Mouse (Mus musculus): Measurements from ENCODE around the gene Prtn3. TPM values are rescaled to one million over a fixed set of nuclear protein-coding genes. Genes with fewer than 3 reads are reported as not detected.

The Prtn3 gene
- polyA plus RNA-seq, 1 experiment, result not detected

GRCm38 (mm10) chr10:79916808-79917531 is 42.7 kb downstream of the Prtn3 start, which contains the start of gene Kiss1r:
TSS of gene Kiss1r (plus strand) at chr10:79916971.
- peak within 1 kb of the TSS; percentile 83 for H3K27ac ChIP-seq (ENCODE audit: insufficient read depth, low read depth, low read length)
- TF ChIP-seq POLR2A (IDR thresholded peaks at IDR 0.05; ENCODE audit: insufficient read depth, low read depth, low read length) (peak; percentile 94), CTCF (IDR thresholded peaks at IDR 0.05; ENCODE audit: insufficient read depth, low read depth, low read length) (no peak)
- 2% methylated on average over 42 of the region's 42 CpGs for WGBS

DNA sequence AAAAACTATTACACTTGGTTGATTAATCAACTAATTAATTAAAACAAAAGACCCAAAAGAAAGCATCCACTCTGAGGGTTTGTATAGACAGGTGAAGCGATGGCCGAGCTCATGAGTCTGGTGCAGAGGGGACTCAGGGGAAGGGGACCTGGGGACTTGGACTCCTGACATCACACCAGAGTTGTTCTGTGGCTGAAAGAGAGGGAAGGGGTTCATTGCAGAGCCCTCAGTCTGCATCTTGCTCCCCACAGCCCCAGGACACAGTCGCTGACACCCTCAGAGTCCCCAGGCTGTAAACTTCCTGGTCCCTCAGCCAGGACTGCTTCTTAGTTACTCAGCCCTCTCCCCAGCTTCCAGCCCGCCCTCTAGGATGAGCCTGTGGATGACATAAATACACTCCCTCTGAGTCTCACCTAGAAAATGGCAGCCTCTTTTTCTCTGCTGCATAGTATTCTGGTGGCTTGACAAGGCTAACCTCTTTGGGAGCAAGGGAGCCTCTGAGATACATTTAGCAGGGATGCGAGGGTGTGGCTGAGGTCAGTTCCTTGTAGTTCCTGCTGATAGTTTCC is 43.3 kb downstream of the Prtn3 start:
- 61% methylated on average over 5 of the region's 5 CpGs for WGBS
- Histone ChIP-seq H3K4me3 (ENCODE audit: insufficient read depth, low read depth, low read length) (no peak overlapping the region), H3K27ac (ENCODE audit: insufficient read depth, low read depth, low read length) (no peak overlapping the region), H3K4me1 (ENCODE audit: control insufficient read depth, insufficient read depth, low read length) (peaks cover 54% of the 10 kb centered on the region)
- TF ChIP-seq CTCF (IDR thresholded peaks at IDR 0.05; ENCODE audit: insufficient read depth, low read depth, low read length) (no peak), POLR2A (IDR thresholded peaks at IDR 0.05; ENCODE audit: insufficient read depth, low read depth, low read length) (no peak)

More at GRCm38 (mm10) chr10:79916808-79917531, 42.7 kb downstream of the Prtn3 start, which contains the start of gene Kiss1r:
- Histone ChIP-seq H3K4me3 (ENCODE audit: insufficient read depth, low read depth, low read length) (peak within 1 kb of the TSS; percentile 86), H3K4me1 (ENCODE audit: control insufficient read depth, insufficient read depth, low read length) (peaks cover 60% of the 10 kb centered on the region)

- Histone ChIP-seq H3K4me3 (ENCODE audit: insufficient read depth, low read depth, low read length) (peak overlapping the region; percentile 1), H3K4me1 (ENCODE audit: control insufficient read depth, insufficient read depth, low read length) (peaks cover 53% of the 10 kb centered on the region), H3K27ac (ENCODE audit: insufficient read depth, low read depth, low read length) (no peak overlapping the region)
- WGBS, result 23% methylated on average over 35 of the region's 35 CpGs
- TF ChIP-seq POLR2A (IDR thresholded peaks at IDR 0.05; ENCODE audit: insufficient read depth, low read depth, low read length) (no peak), CTCF (IDR thresholded peaks at IDR 0.05; ENCODE audit: insufficient read depth, low read depth, low read length) (no peak)
Observed at GRCm38 (mm10) chr10:79918231-79919078, 44.2 kb downstream of the Prtn3 start.

DNA sequence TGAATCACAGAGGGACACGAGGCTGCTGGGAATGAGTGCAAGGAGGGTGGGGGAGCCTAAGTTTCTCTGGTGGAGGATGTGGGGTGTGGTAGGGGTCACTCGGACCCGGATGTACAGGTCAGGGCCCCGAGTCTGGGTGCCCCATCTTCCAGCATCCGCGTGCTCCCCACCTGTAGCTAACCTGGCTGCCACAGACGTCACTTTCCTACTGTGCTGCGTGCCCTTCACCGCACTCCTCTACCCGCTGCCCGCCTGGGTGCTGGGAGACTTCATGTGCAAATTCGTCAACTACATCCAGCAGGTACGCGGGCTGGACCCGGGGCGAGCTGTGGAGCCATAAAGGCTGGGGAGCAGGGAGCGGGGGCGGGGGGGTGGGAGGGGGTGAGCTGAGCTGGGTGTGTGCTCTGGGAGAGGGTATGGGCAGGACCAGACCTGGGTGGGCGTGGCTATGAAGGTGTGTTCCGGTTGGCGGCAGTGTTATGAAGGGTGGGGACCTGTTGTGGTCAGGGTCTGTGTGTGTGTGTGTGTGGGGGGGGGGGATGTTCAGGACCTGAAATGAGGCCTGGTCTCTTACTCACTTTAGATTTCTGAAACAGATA is 45.1 kb downstream of the Prtn3 start:
- TF ChIP-seq CTCF (IDR thresholded peaks at IDR 0.05; ENCODE audit: insufficient read depth, low read depth, low read length) (no peak), POLR2A (IDR thresholded peaks at IDR 0.05; ENCODE audit: insufficient read depth, low read depth, low read length) (no peak)
- WGBS, result 24% methylated on average over 21 of the region's 21 CpGs
- peaks cover 47% of the 10 kb centered on the region for H3K4me1 ChIP-seq (ENCODE audit: control insufficient read depth, insufficient read depth, low read length)
- no peak overlapping the region for H3K27ac ChIP-seq (ENCODE audit: insufficient read depth, low read depth, low read length)
- no peak overlapping the region for H3K4me3 ChIP-seq (ENCODE audit: insufficient read depth, low read depth, low read length)

GRCm38 (mm10) chr10:79920056-79920890 is 46.0 kb downstream of the Prtn3 start:
- TF ChIP-seq CTCF (IDR thresholded peaks at IDR 0.05; ENCODE audit: insufficient read depth, low read depth, low read length) (no peak), POLR2A (IDR thresholded peaks at IDR 0.05; ENCODE audit: insufficient read depth, low read depth, low read length) (no peak)
- H3K4me3 ChIP-seq (ENCODE audit: insufficient read depth, low read depth, low read length), result no peak overlapping the region
- WGBS, result 29% methylated on average over 26 of the region's 26 CpGs
- peaks cover 40% of the 10 kb centered on the region for H3K4me1 ChIP-seq (ENCODE audit: control insufficient read depth, insufficient read depth, low read length)
- no peak overlapping the region for H3K27ac ChIP-seq (ENCODE audit: insufficient read depth, low read depth, low read length)

- Histone ChIP-seq H3K4me1 (ENCODE audit: control insufficient read depth, insufficient read depth, low read length) (peaks cover 37% of the 10 kb centered on the region), H3K4me3 (ENCODE audit: insufficient read depth, low read depth, low read length) (peak within 1 kb of the TSS; percentile 41), H3K27ac (ENCODE audit: insufficient read depth, low read depth, low read length) (no peak within 1 kb of the TSS)
- no peak for TF ChIP-seq CTCF (IDR thresholded peaks at IDR 0.05; ENCODE audit: insufficient read depth, low read depth, low read length)
- TF ChIP-seq POLR2A (IDR thresholded peaks at IDR 0.05; ENCODE audit: insufficient read depth, low read depth, low read length), result no peak
- WGBS, result 11% methylated on average over 41 of the region's 41 CpGs
Observed at GRCm38 (mm10) chr10:79920958-79921535, 46.8 kb downstream of the Prtn3 start, which contains the start of gene R3hdm4. TSS of gene R3hdm4 (minus strand) at chr10:79921208.

- no peak for TF ChIP-seq CTCF (IDR thresholded peaks at IDR 0.05; ENCODE audit: insufficient read depth, low read depth, low read length)
- no peak overlapping the region for H3K27ac ChIP-seq (ENCODE audit: insufficient read depth, low read depth, low read length)
- H3K4me1 ChIP-seq (ENCODE audit: control insufficient read depth, insufficient read depth, low read length), result peaks cover 40% of the 10 kb centered on the region
- WGBS, result 12% methylated on average over 34 of the region's 34 CpGs
- H3K4me3 ChIP-seq (ENCODE audit: insufficient read depth, low read depth, low read length), result peak overlapping the region; percentile 41
Observed at GRCm38 (mm10) chr10:79921572-79921971, 47.3 kb downstream of the Prtn3 start.

All from olfactory bulb, adult 2 months (tissue).